Mouse (Mus musculus) small intestine, adult 2 months (tissue): ENCODE measurements at regions not wholly inside any gene's neighbourhood (a gene's known extent, or its start where the extent isn't known, plus 50 kb on each side); places are given as distances from the start of the nearest gene placed in this dataset.
"Not testable (repeated sequence)": the region's sequence is repeated elsewhere in the genome, so short reads cannot be mapped to it uniquely, and the experiment has no call there.

ENCODE experiments used
- CTCF ChIP-seq: fragments of 200-500 bp; IDR thresholded peaks from 2 replicates; pipeline ENCODE4 v1.5.1; 2012; ENCODE audit warnings: low read depth, mild to moderate bottlenecking, control low read depth, inconsistent platforms, low read length, moderate library complexity, mixed read lengths; ENCODE audit not compliant: insufficient replicate concordance, insufficient read length; ENCODE audit errors: extremely low read depth
- POLR2A ChIP-seq: fragments of 200-500 bp; IDR thresholded peaks from 2 replicates; pipeline ENCODE4 v1.6.1; 2012; ENCODE audit warnings: low read depth, mild to moderate bottlenecking, control low read depth, inconsistent platforms, low read length, moderate library complexity

- TF ChIP-seq POLR2A, CTCF: not testable (repeated sequence)
Observed at GRCm38 (mm10) chr14:53416955-53417354, 836.9 kb downstream of the Dad1 start.
